Mouse (Mus musculus) spleen, adult 2 months (tissue): ENCODE measurements around the gene Asic2. TPM values are rescaled to one million over a fixed set of nuclear protein-coding genes. Genes with fewer than 3 reads are reported as not detected.

Experiments
- DNase-seq, 2 experiments: peaks; one replicate each; pipeline versions ENCODE4 v3.0.0 to v3.0.0-alpha.2; 2012 to 2021; ENCODE audit warnings: low spot score in 2 of 2, low read depth in 1 of 2
- H3K27ac ChIP-seq: fragments of 200-500 bp; 2 replicates; pipeline ENCODE4 v1.5.1; 2012; ENCODE audit warnings: low read length, inconsistent platforms; ENCODE audit not compliant: insufficient read depth
- H3K27me3 ChIP-seq: fragments of 200-500 bp; 2 replicates; pipeline ENCODE4 v1.6.1; 2012; ENCODE audit warnings: mild to moderate bottlenecking, moderate library complexity, low read length, inconsistent platforms; ENCODE audit not compliant: control insufficient read depth, insufficient read depth
- H3K36me3 ChIP-seq: fragments of 200-500 bp; 2 replicates; pipeline ENCODE4 v1.6.1; 2012; ENCODE audit warnings: mild to moderate bottlenecking, low read length, inconsistent platforms; ENCODE audit not compliant: control insufficient read depth, insufficient read depth
- H3K4me1 ChIP-seq: fragments of 200-500 bp; 2 replicates; pipeline ENCODE4 v1.6.1; 2011; ENCODE audit warnings: inconsistent platforms; ENCODE audit not compliant: control insufficient read depth, insufficient read depth, insufficient read length
- H3K4me3 ChIP-seq: fragments of 200-500 bp; 2 replicates; pipeline ENCODE4 v1.5.1; 2011; ENCODE audit warnings: mild to moderate bottlenecking, inconsistent platforms; ENCODE audit not compliant: insufficient read depth, insufficient read length; ENCODE audit errors: extremely low read depth
- CTCF ChIP-seq: fragments of 200-500 bp; IDR thresholded peaks from 2 replicates; pipeline ENCODE4 v1.5.1; 2011; ENCODE audit warnings: mild to moderate bottlenecking, inconsistent platforms; ENCODE audit not compliant: insufficient read depth, insufficient read length, insufficient replicate concordance; ENCODE audit errors: extremely low read depth
- POLR2A ChIP-seq: fragments of 200-500 bp; IDR thresholded peaks from 2 replicates; pipeline ENCODE4 v1.6.1; 2011; ENCODE audit warnings: low read depth, low read length, inconsistent platforms
- WGBS: fragments of 180-500 bp; shearing (Covaris S2); methylation state at CpG from one replicate; pipeline ENCODE4 v1.1.7; 2018; 5-methylcytosine and 5-hydroxymethylcytosine counted together
- polyA plus RNA-seq: library from polyadenylated mRNA; depleted of rRNA; stranded (reverse); fragments of >200 nt; gene quantifications from 2 replicates; pipeline ENCODE4 v1.2.3, GENCODE M21; 2012

Gene Asic2
- polyA plus RNA-seq, 1 experiment, result 0.46 TPM

DNA sequence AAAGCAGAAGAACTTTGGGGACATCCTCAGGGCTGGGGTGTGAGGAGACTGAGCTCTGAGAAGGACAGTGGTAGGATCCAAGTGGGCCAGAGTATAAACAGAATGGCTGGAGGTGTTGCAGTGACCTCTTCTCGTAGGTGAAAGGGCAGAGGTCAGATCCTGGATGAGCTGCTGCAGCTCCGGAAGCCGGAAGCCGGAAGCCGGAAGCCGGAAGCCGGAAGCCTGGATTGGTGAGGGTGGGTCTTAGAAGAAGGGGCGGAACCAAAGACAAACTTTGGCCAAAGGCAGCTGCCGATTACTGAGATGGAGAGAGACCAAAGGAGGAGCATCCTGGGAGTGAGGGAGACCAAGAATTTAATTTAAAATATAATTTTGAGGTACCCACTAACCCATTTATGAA is 381.1 kb downstream of the Asic2 start:
- Histone ChIP-seq H3K36me3 (no peaks in the 10 kb centered on the region), H3K4me1 (no peaks in the 10 kb centered on the region), H3K27ac (no peak overlapping the region), H3K27me3 (no peaks in the 10 kb centered on the region), H3K4me3 (no peak overlapping the region)
- WGBS, result 78% methylated on average over 9 of the region's 9 CpGs
- DNase-seq, result no peak
- TF ChIP-seq CTCF (no peak), POLR2A (no peak)

DNA sequence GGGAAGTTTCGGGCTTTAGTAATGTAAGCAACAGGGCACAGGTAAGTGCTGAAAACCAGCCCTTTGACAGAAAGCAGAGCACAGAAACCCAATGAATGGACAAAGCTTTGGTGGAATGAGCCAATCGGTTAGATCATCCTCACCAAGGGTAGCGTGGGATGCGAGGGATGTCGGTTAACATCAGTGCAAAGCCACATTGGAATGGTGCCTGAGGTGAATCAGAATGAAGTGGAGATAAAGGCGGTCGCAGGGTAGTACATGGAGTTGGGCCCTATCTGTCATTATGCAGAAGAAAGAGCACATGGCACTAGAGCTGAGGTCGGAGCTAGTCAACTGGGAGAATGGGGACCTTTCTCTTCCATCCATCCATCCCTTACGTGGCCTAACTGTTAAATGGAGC is 383.8 kb downstream of the Asic2 start:
- no peak for DNase-seq
- H3K27me3 ChIP-seq, result no peaks in the 10 kb centered on the region
- no peak overlapping the region for H3K4me3 ChIP-seq
- H3K4me1 ChIP-seq, result no peaks in the 10 kb centered on the region
- no peak overlapping the region for H3K27ac ChIP-seq
- WGBS, result 89% methylated on average over 9 of the region's 9 CpGs
- TF ChIP-seq CTCF (no peak), POLR2A (no peak)
- no peaks in the 10 kb centered on the region for H3K36me3 ChIP-seq

DNA sequence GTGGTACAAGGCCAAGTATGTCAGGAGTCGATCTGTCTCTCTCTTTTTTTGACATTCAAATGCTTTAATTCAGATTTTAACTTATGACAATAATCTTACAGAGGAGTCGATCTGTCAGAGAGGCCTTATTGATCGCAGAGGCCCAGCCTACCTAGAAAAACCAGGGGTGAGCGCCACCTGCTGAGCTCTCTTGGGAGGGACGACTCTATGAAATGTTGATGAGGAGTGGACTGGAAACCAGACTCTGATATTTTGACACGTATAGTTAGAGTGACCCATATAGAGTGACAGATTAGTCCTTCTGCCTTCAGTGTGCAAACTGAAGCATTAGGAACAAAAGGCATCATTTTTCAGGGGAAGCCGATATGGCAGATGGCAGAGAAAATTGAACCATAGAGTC is 385.1 kb downstream of the Asic2 start:
- 79% methylated on average over 7 of the region's 7 CpGs for WGBS
- Histone ChIP-seq H3K27ac (no peak overlapping the region), H3K36me3 (no peaks in the 10 kb centered on the region), H3K4me3 (no peak overlapping the region), H3K27me3 (no peaks in the 10 kb centered on the region), H3K4me1 (no peaks in the 10 kb centered on the region)
- DNase-seq, result no peak
- TF ChIP-seq POLR2A (no peak), CTCF (no peak)

DNA sequence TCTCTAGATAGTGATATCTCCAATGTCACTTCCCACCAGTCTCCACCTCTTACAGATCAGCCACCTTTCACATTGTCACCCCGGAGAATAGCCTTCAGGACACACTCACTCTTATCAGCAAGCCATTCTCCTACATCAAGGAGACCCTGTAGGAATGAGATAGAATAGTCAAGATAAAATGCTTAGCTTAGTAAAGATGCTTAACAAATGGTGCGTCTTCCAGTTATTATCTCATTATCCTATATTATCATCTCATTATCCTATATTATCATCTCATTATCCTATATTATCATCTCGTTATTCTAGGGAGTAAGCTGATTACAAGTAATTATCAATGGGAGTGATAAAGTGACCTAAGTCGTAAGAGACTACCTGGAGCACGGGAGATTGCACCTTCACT is 386.1 kb downstream of the Asic2 start:
- no peak for DNase-seq
- no peaks in the 10 kb centered on the region for H3K36me3 ChIP-seq
- WGBS, result 81% methylated on average over 5 of the region's 5 CpGs
- H3K27ac ChIP-seq, result no peak overlapping the region
- no peak overlapping the region for H3K4me3 ChIP-seq
- no peaks in the 10 kb centered on the region for H3K27me3 ChIP-seq
- H3K4me1 ChIP-seq, result no peaks in the 10 kb centered on the region
- TF ChIP-seq POLR2A, result no peak
- no peak for TF ChIP-seq CTCF

DNA sequence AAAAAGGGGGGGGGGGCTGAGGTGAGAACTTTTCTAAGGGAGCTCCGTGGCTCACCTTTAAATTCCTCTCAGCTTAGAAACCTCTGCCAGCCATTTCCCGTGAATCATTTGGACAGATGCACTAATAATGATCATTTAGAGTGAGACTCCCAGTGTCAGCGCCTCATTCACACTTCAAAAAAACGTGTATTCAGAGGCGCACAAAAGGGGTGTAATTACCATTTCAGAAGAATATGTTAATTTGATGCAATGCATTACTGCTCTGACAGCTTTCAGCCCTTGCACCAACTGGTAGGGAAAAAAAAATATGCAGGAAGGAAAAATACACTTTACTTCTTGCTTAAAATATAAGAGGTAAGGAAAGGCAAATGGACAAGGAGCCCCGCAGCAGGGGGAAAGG is 388.5 kb downstream of the Asic2 start:
- H3K36me3 ChIP-seq, result no peaks in the 10 kb centered on the region
- no peak for DNase-seq
- H3K4me3 ChIP-seq, result no peak overlapping the region
- no peak overlapping the region for H3K27ac ChIP-seq
- no peak for TF ChIP-seq POLR2A
- no peak for TF ChIP-seq CTCF
- 31% methylated on average over 6 of the region's 6 CpGs for WGBS
- no peaks in the 10 kb centered on the region for H3K4me1 ChIP-seq
- no peaks in the 10 kb centered on the region for H3K27me3 ChIP-seq

DNA sequence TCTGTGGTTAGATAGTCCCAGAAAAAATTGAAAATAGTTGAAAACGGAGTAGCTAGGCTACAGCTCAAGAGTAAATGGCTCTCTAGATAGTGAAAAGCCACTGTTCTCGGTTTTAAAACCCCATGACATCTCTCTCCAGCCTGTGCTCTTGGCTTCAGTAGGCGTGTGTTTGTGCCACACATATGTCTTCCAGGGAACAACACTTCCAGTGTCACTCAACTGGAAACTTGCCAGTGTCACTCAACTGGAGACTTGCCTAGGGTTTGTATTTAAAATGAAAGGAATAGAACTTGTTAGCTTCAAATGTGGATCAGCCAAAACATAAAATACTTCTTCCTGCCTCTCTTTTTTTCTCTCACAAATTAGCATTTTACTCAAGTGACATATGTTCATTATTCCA is 397.9 kb downstream of the Asic2 start:
- Histone ChIP-seq H3K36me3 (no peaks in the 10 kb centered on the region), H3K27me3 (no peaks in the 10 kb centered on the region), H3K4me3 (no peak overlapping the region), H3K27ac (no peak overlapping the region), H3K4me1 (no peaks in the 10 kb centered on the region)
- WGBS, result 61% methylated on average over 3 of the region's 3 CpGs
- no peak for DNase-seq
- TF ChIP-seq POLR2A (no peak), CTCF (no peak)

DNA sequence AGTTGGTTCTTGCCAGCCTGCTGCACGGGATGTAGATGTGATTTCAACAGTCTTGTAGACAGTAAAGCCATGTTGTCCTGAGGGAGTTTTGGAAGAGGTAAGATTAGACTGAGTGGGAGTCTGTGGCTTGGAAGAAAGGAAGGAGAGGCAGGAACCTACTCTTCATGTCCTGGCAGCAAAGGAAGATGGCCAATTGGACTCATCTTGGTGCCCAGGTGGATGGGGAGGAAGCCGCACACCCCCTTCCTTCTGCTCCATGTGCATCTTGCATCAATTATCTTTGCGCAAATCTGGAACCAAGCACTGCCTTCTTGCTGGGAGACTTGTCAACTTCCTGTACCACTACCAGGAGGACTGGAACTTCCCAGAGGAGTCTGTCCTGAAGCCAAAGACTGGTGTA is 403.4 kb downstream of the Asic2 start:
- no peak overlapping the region for H3K4me3 ChIP-seq
- no peak for DNase-seq
- no peak overlapping the region for H3K27ac ChIP-seq
- H3K36me3 ChIP-seq, result no peaks in the 10 kb centered on the region
- no peak for TF ChIP-seq CTCF
- no peak for TF ChIP-seq POLR2A
- H3K27me3 ChIP-seq, result no peaks in the 10 kb centered on the region
- H3K4me1 ChIP-seq, result no peaks in the 10 kb centered on the region
- 86% methylated on average over 3 of the region's 3 CpGs for WGBS

DNA sequence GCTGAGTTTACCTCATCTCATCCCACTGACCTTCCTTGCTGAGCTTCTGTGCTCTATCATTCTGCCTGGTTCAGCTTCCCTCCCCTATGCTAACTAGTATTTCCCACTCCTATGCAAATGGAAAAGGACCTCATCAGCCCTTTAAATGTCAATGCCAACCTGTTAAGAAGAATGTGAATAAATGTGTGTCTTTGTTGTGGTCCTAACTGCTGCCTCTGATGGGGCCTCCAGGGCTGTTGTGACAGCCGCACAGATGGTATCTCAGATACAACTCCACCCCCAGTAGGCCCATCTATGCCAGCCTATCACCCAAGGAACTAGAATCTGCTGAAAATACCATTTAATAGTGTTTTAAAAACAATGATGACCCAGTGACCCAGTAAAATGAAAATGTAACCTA is 407.9 kb downstream of the Asic2 start:
- no peaks in the 10 kb centered on the region for H3K27me3 ChIP-seq
- TF ChIP-seq POLR2A (no peak), CTCF (no peak)
- no peak for DNase-seq
- no peaks in the 10 kb centered on the region for H3K4me1 ChIP-seq
- no peak overlapping the region for H3K4me3 ChIP-seq
- WGBS, result 90% methylated on average over 1 of the region's 1 CpGs
- H3K27ac ChIP-seq, result no peak overlapping the region
- no peaks in the 10 kb centered on the region for H3K36me3 ChIP-seq
